Mouse (Mus musculus): ENCODE measurements around the gene Rem2.

DNA sequence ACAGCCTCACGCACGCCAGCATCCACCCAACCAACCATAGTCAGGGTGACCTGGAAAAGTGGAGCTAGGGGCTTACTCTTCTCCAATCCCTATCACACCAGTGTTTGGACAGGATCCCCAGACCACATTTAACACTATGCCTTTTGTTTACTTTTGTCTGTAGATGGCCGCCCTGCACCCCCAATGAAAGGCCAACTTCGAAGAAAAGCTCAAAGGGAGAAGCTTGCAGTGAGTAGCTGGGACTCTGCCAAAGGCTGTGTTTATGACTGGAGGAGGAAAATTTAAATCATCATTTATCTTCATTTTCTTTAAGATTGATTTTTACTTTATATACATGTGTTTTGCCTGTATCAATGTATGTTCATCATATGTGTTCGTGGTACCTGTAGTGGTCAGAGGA, 47.5 kb upstream of the Rem2 start:
- TF ChIP-seq POLR2A (IDR thresholded peaks at IDR 0.05; ENCODE audit: low read depth, low read length) (no peak), CTCF (IDR thresholded peaks at IDR 0.05; ENCODE audit: extremely low read depth, insufficient read depth, insufficient read length, insufficient replicate concordance) (no peak)
